Mouse (Mus musculus) embryonic facial prominence, embryonic 14.5 days (tissue): ENCODE results near the gene Pole2. TPM values are rescaled to one million over a fixed set of nuclear protein-coding genes. Genes with fewer than 3 reads are reported as not detected.

Experiments
- ATAC-seq: fragments of 200-750 bp; cut with Nextera tagmentation; 2 replicates; pipeline ENCODE4 v1.8.0; 2017; ENCODE audit warnings: low read depth, moderate number of reproducible peaks, moderate TSS enrichment
- DNase-seq: peaks from one replicate; pipeline ENCODE4 v3.0.0-alpha.2; 2015; ENCODE audit warnings: low spot score
- H3K27ac ChIP-seq: fragments of 300-500 bp; sonication (generic); replicated peaks from 2 replicates; pipeline ENCODE4 v1.5.1; 2014; ENCODE audit warnings: low read depth, mild to moderate bottlenecking, low read length, moderate library complexity
- H3K27me3 ChIP-seq: fragments of 300-500 bp; sonication (generic); replicated peaks from 2 replicates; pipeline ENCODE4 v1.6.1; 2014; ENCODE audit warnings: low read length; ENCODE audit not compliant: control insufficient read depth, insufficient read depth
- H3K36me3 ChIP-seq: fragments of 300-500 bp; sonication (generic); 2 replicates; pipeline ENCODE4 v1.6.1; 2014; ENCODE audit warnings: low read length, mixed read lengths; ENCODE audit not compliant: control insufficient read depth, insufficient read depth
- H3K4me1 ChIP-seq: fragments of 300-500 bp; sonication (generic); 2 replicates; pipeline ENCODE4 v1.6.1; 2014; ENCODE audit warnings: antibody characterized with exemption, low read length; ENCODE audit not compliant: control insufficient read depth, insufficient read depth
- H3K4me2 ChIP-seq: fragments of 300-500 bp; sonication (generic); 2 replicates; pipeline ENCODE4 v1.6.1; 2014; ENCODE audit warnings: low read depth, mild to moderate bottlenecking, low read length, moderate library complexity, mixed read lengths
- H3K4me3 ChIP-seq: fragments of 300-500 bp; sonication (generic); 2 replicates; pipeline ENCODE4 v1.5.1; 2014; ENCODE audit warnings: low read depth, mild to moderate bottlenecking, low read length
- H3K9ac ChIP-seq: fragments of 300-500 bp; sonication (generic); 2 replicates; pipeline ENCODE4 v1.6.1; 2014; ENCODE audit warnings: low read depth, mild to moderate bottlenecking, low read length, moderate library complexity, mixed read lengths
- H3K9me3 ChIP-seq: fragments of 300-500 bp; sonication (generic); 2 replicates; pipeline ENCODE4 v1.6.1; 2016; ENCODE audit warnings: low read length; ENCODE audit not compliant: control insufficient read depth
- WGBS: fragments of 180-500 bp; shearing (Covaris S2); extraction: QIAGEN DNeasy Blood & Tissue Kit; methylation state at CpG from one replicate; pipeline ENCODE4 v1.1.7; 2014; 5-methylcytosine and 5-hydroxymethylcytosine counted together
- polyA plus RNA-seq: library from polyadenylated mRNA; unstranded; fragments of >200 nt; fragmentation: Nextera tagmentation; extraction: Ambion mirVana; gene quantifications from 2 replicates; pipeline ENCODE4 v1.2.1, GENCODE M21; 2014

Pole2 gene
- polyA plus RNA-seq, 1 experiment from 2014 or later, result 21.4 TPM

- Histone ChIP-seq H3K27me3 (no peaks in the 10 kb centered on the region), H3K27ac (peak overlapping the region; percentile 82), H3K4me3 (peak overlapping the region; percentile 64), H3K4me1 (peaks cover 3% of the 10 kb centered on the region; the same call in 1 of the 2 replicates), H3K4me2 (peak overlapping the region; percentile 75), H3K9me3 (no peaks in the 10 kb centered on the region), H3K36me3 (no peaks in the 10 kb centered on the region), H3K9ac (peak overlapping the region; percentile 82)
- 1% methylated on average over 44 of the region's 64 CpGs for WGBS
- DNase-seq (peak; percentile 81), ATAC-seq (peak; percentile 95)
Measured at GRCm38 (mm10) chr12:69241771-69242431, 13.9 kb upstream of the Pole2 start.

- H3K4me1 ChIP-seq, result peaks cover 3% of the 10 kb centered on the region; the same call in 1 of the 2 replicates
- no peaks in the 10 kb centered on the region for H3K9me3 ChIP-seq
- H3K36me3 ChIP-seq, result no peaks in the 10 kb centered on the region
- H3K4me2 ChIP-seq, result peak overlapping the region; percentile 75
- no peaks in the 10 kb centered on the region for H3K27me3 ChIP-seq
- H3K27ac ChIP-seq, result peak overlapping the region; percentile 82
- peak overlapping the region; percentile 82 for H3K9ac ChIP-seq
- H3K4me3 ChIP-seq, result peak overlapping the region; percentile 64
- WGBS, result 0% methylated on average over 3 of the region's 3 CpGs
- ATAC-seq (no peak; the same call in 1 of the 2 replicates), DNase-seq (no peak)
Measured at GRCm38 (mm10) chr12:69241405-69241770, 13.4 kb upstream of the Pole2 start.

GRCm38 (mm10) chr12:69240876-69241275 lies 12.9 kb upstream of the Pole2 start, which contains the start of gene Klhdc1:
Gene Klhdc1 (plus strand): TSS chr12:69241176.
- Histone ChIP-seq H3K36me3 (no peaks in the 10 kb centered on the region), H3K27ac (peak within 1 kb of the TSS; percentile 82), H3K4me2 (peak within 1 kb of the TSS; percentile 75), H3K4me1 (peaks cover 3% of the 10 kb centered on the region; the same call in 1 of the 2 replicates), H3K9ac (peak within 1 kb of the TSS; percentile 82), H3K9me3 (no peaks in the 10 kb centered on the region), H3K27me3 (no peaks in the 10 kb centered on the region), H3K4me3 (peak within 1 kb of the TSS; percentile 64)
- DNase-seq (no peak), ATAC-seq (no peak)
- WGBS, result 64% methylated on average over 6 of the region's 6 CpGs

- Histone ChIP-seq H3K27me3 (no peaks in the 10 kb centered on the region), H3K4me1 (peaks cover 3% of the 10 kb centered on the region; the same call in 1 of the 2 replicates), H3K36me3 (no peaks in the 10 kb centered on the region), H3K9ac (no peak overlapping the region), H3K27ac (no peak overlapping the region), H3K4me2 (no peak overlapping the region), H3K9me3 (no peaks in the 10 kb centered on the region), H3K4me3 (no peak overlapping the region)
- ATAC-seq (no peak), DNase-seq (no peak)
- WGBS, result 38% methylated on average over 3 of the region's 3 CpGs
Measured at GRCm38 (mm10) chr12:69238284-69238683, 10.3 kb upstream of the Pole2 start.

- WGBS, result 90% methylated on average over 6 of the region's 6 CpGs
Measured at GRCm38 (mm10) chr12:69235782-69236181, 7.8 kb upstream of the Pole2 start.

GRCm38 (mm10) chr12:69229251-69229650 lies 1.3 kb upstream of the Pole2 start:
- Histone ChIP-seq H3K27me3 (no peaks in the 10 kb centered on the region), H3K9me3 (no peaks in the 10 kb centered on the region), H3K4me2 (no peak overlapping the region), H3K9ac (no peak overlapping the region), H3K4me3 (no peak overlapping the region), H3K36me3 (no peaks in the 10 kb centered on the region), H3K4me1 (no peaks in the 10 kb centered on the region), H3K27ac (no peak overlapping the region)
- no peak for DNase-seq
- WGBS, result 82% methylated on average over 2 of the region's 2 CpGs
- ATAC-seq, result no peak

More at GRCm38 (mm10) chr12:69235782-69236181, 7.8 kb upstream of the Pole2 start:
- Histone ChIP-seq H3K36me3 (no peaks in the 10 kb centered on the region), H3K27me3 (no peaks in the 10 kb centered on the region), H3K9me3 (no peaks in the 10 kb centered on the region), H3K4me3 (no peak overlapping the region), H3K9ac (no peak overlapping the region), H3K4me1 (peaks cover 3% of the 10 kb centered on the region; the same call in 1 of the 2 replicates), H3K27ac (no peak overlapping the region), H3K4me2 (no peak overlapping the region)
- ATAC-seq, result no peak
- no peak for DNase-seq

- peaks cover 47% of the 10 kb centered on the region; the same call in 1 of the 2 replicates for H3K36me3 ChIP-seq
- no peak for ATAC-seq
- no peaks in the 10 kb centered on the region for H3K9me3 ChIP-seq
- no peak for DNase-seq
- no peak overlapping the region for H3K9ac ChIP-seq
- H3K4me2 ChIP-seq, result no peak overlapping the region
- WGBS, result 92% methylated on average over 16 of the region's 19 CpGs
- no peaks in the 10 kb centered on the region for H3K4me1 ChIP-seq
- no peak overlapping the region for H3K4me3 ChIP-seq
- H3K27ac ChIP-seq, result no peak overlapping the region
- no peaks in the 10 kb centered on the region for H3K27me3 ChIP-seq
Measured at GRCm38 (mm10) chr12:69220613-69221277, 7.2 kb downstream of the Pole2 start.

GRCm38 (mm10) chr12:69216587-69216986 lies 11.4 kb downstream of the Pole2 start:
- Histone ChIP-seq H3K27me3 (no peaks in the 10 kb centered on the region), H3K36me3 (peaks cover 77% of the 10 kb centered on the region), H3K4me2 (no peak overlapping the region), H3K9ac (no peak overlapping the region), H3K4me1 (no peaks in the 10 kb centered on the region), H3K27ac (no peak overlapping the region), H3K9me3 (no peaks in the 10 kb centered on the region), H3K4me3 (no peak overlapping the region)
- ATAC-seq (no peak), DNase-seq (no peak)
- WGBS, result 91% methylated on average over 7 of the region's 7 CpGs
